Mouse (Mus musculus) cerebellum, adult 9-10 months (tissue): Measurements from ENCODE around the gene Pms1.

Source experiments
- DNase-seq: peaks from one replicate; pipeline ENCODE4 v3.0.0; 2022

Pms1 gene

GRCm38 (mm10) chr1:53194536-53194935 is 102.3 kb downstream of the Pms1 start:
- no peak for DNase-seq

GRCm38 (mm10) chr1:53191234-53191633 is 105.6 kb downstream of the Pms1 start:
- no peak for DNase-seq

- no peak for DNase-seq
These were observed 107.2 kb downstream of the Pms1 start for GRCm38 (mm10) chr1:53189620-53190019.

GRCm38 (mm10) chr1:53187536-53187935 is 109.3 kb downstream of the Pms1 start, which contains the start of gene 1700019A02Rik:
1700019A02Rik (minus strand) TSS chr1:53187636.
- no peak for DNase-seq

- DNase-seq, result no peak
These were observed 110.5 kb downstream of the Pms1 start for GRCm38 (mm10) chr1:53186301-53186700.

- DNase-seq, result no peak
These were observed 139.1 kb downstream of the Pms1 start for GRCm38 (mm10) chr1:53157715-53158114.
